Mouse (Mus musculus) spleen, adult 2 months (tissue): Measurements from ENCODE around the gene Ahctf1. TPM values are rescaled to one million over a fixed set of nuclear protein-coding genes. Genes with fewer than 3 reads are reported as not detected.
"Not testable (repeated sequence)": the region's sequence is repeated elsewhere in the genome, so short reads cannot be mapped to it uniquely, and the experiment has no call there.

ENCODE experiments used
- DNase-seq, 2 experiments: peaks; one replicate each; pipeline versions ENCODE4 v3.0.0 to v3.0.0-alpha.2; 2012 to 2021; ENCODE audit warnings: low spot score in 2 of 2, low read depth in 1 of 2
- H3K27ac ChIP-seq: fragments of 200-500 bp; 2 replicates; pipeline ENCODE4 v1.5.1; 2012; ENCODE audit warnings: low read length, inconsistent platforms; ENCODE audit not compliant: insufficient read depth
- H3K27me3 ChIP-seq: fragments of 200-500 bp; 2 replicates; pipeline ENCODE4 v1.6.1; 2012; ENCODE audit warnings: mild to moderate bottlenecking, moderate library complexity, low read length, inconsistent platforms; ENCODE audit not compliant: control insufficient read depth, insufficient read depth
- H3K36me3 ChIP-seq: fragments of 200-500 bp; 2 replicates; pipeline ENCODE4 v1.6.1; 2012; ENCODE audit warnings: mild to moderate bottlenecking, low read length, inconsistent platforms; ENCODE audit not compliant: control insufficient read depth, insufficient read depth
- H3K4me1 ChIP-seq: fragments of 200-500 bp; 2 replicates; pipeline ENCODE4 v1.6.1; 2011; ENCODE audit warnings: inconsistent platforms; ENCODE audit not compliant: control insufficient read depth, insufficient read depth, insufficient read length
- H3K4me3 ChIP-seq: fragments of 200-500 bp; 2 replicates; pipeline ENCODE4 v1.5.1; 2011; ENCODE audit warnings: mild to moderate bottlenecking, inconsistent platforms; ENCODE audit not compliant: insufficient read depth, insufficient read length; ENCODE audit errors: extremely low read depth
- CTCF ChIP-seq: fragments of 200-500 bp; IDR thresholded peaks from 2 replicates; pipeline ENCODE4 v1.5.1; 2011; ENCODE audit warnings: mild to moderate bottlenecking, inconsistent platforms; ENCODE audit not compliant: insufficient read depth, insufficient read length, insufficient replicate concordance; ENCODE audit errors: extremely low read depth
- POLR2A ChIP-seq: fragments of 200-500 bp; IDR thresholded peaks from 2 replicates; pipeline ENCODE4 v1.6.1; 2011; ENCODE audit warnings: low read depth, low read length, inconsistent platforms
- WGBS: fragments of 180-500 bp; shearing (Covaris S2); methylation state at CpG from one replicate; pipeline ENCODE4 v1.1.7; 2018; 5-methylcytosine and 5-hydroxymethylcytosine counted together
- polyA plus RNA-seq: library from polyadenylated mRNA; depleted of rRNA; stranded (reverse); fragments of >200 nt; gene quantifications from 2 replicates; pipeline ENCODE4 v1.2.3, GENCODE M21; 2012; rRNA removed

Ahctf1 gene
- polyA plus RNA-seq, 1 experiment = 6.4 TPM

DNA sequence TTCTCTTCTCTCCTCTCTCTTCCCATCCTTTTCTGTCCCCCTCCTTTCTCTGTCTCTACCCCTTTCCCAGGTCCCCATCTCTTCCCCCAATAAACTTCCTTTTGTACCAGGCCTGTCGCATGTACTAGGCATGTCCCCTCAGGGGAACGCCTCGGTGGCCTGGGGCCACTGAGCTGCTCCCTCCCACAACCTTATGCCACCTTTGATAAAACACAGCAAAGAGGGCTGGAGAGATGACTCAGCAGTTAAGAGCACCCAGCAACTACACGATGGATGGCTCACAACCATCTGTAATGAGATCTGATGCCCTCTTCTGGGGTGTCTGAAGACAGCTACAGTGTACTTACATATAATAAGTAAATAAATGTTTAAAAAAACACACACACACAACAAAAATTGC lies 87.7 kb downstream of the Ahctf1 start:
- no peak overlapping the region for H3K4me3 ChIP-seq
- no peaks in the 10 kb centered on the region for H3K27me3 ChIP-seq
- no peaks in the 10 kb centered on the region for H3K36me3 ChIP-seq
- 66% methylated on average over 4 of the region's 4 CpGs for WGBS
- no peaks in the 10 kb centered on the region for H3K4me1 ChIP-seq
- DNase-seq = no peak
- TF ChIP-seq CTCF (no peak), POLR2A (no peak)
- no peak overlapping the region for H3K27ac ChIP-seq

DNA sequence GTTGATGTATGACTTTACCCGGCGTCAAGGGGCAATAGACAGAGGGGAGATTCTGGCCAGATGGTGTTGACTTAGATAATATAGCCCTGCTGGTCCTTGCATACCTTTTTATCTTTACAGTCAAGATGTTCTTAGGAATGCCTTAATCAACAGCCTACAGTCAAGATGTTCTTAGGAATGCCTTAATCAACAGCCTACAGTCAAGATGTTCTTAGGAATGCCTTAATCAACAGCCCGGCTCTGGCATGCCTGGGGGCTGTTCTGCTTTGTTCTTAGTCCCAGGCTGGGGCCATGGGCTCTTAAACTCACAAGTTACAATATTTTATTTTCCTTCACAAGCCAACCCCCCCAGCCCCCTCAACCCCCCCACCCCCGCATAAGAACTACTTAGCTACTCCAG lies 88.2 kb downstream of the Ahctf1 start:
- 92% methylated on average over 4 of the region's 4 CpGs for WGBS
- not testable (repeated sequence) for H3K4me1 ChIP-seq, H3K27me3 ChIP-seq, H3K4me3 ChIP-seq, H3K27ac ChIP-seq, H3K36me3 ChIP-seq, DNase-seq

GRCm38 (mm10) chr1:179713367-179713766 lies 90.1 kb downstream of the Ahctf1 start:
- DNase-seq = no peak
- H3K4me3 ChIP-seq = no peak overlapping the region
- TF ChIP-seq POLR2A (no peak), CTCF (no peak)
- no peaks in the 10 kb centered on the region for H3K4me1 ChIP-seq
- no peaks in the 10 kb centered on the region for H3K36me3 ChIP-seq
- 87% methylated on average over 3 of the region's 3 CpGs for WGBS
- H3K27me3 ChIP-seq = no peaks in the 10 kb centered on the region
- no peak overlapping the region for H3K27ac ChIP-seq

DNA sequence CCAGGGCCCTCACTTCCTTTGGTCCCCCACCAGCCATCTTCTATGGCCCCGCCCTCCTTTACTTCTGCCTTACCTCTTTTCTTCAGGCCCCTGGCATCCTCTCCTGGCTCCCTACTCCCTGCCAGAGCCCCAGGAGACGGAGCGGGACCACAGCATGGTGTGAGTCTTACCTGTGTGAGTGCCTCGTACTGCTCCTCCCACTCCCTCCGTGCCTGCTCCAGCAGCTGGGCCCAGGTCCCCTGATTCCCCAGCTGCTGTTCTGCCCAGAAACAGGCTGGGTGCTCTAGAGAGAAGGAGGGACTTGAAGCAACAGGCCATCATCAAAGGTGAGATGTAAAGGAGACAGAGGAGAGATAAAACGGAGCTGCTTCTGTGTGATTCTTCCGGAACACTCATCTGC lies 90.8 kb downstream of the Ahctf1 start:
- Histone ChIP-seq H3K27me3 (no peaks in the 10 kb centered on the region), H3K4me1 (no peaks in the 10 kb centered on the region), H3K27ac (no peak overlapping the region), H3K4me3 (no peak overlapping the region), H3K36me3 (no peaks in the 10 kb centered on the region)
- no peak for DNase-seq
- TF ChIP-seq POLR2A = no peak
- TF ChIP-seq CTCF = no peak
- 94% methylated on average over 7 of the region's 7 CpGs for WGBS

DNA sequence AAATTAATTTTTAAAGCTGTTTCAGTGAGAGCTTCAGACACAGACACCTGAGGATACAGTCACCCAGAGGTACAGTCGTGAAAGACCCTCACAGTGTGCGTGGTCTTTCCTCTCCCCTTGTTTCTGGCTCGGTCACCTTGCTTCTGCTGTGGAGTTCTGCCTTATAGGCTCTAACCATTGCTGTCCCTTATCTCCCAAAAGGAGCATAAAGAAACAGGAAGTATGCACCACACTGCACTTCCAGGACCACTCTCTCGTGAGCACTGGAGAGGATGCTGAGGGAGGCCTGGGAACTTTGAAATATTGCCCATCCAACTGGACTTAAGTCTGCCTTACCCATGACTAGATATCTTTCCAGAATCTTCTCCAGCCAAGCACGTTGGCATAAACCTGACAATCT lies 92.7 kb downstream of the Ahctf1 start:
- Histone ChIP-seq H3K27me3 (no peaks in the 10 kb centered on the region), H3K4me3 (no peak overlapping the region), H3K27ac (no peak overlapping the region), H3K4me1 (no peaks in the 10 kb centered on the region), H3K36me3 (no peaks in the 10 kb centered on the region)
- 70% methylated on average over 5 of the region's 5 CpGs for WGBS
- TF ChIP-seq POLR2A (no peak), CTCF (no peak)
- DNase-seq = no peak

DNA sequence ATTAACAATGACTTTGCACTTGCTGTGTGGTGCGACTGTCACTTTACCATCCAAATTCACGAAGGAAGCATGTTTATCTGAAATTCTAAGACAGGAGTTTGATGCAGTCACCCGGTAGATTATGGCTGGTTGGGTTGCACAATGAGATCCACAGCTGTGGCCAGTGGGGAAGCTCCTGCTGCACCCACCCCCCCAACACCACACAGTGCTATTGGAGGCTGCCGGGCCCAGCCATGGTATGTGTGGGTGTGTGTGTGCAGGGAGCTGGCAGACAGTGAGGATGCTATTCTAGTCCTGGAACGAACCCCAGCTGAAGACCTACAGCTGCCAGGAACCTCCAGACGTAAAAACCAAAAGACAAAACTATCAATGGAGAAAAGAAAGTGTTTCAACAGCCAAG lies 94.1 kb downstream of the Ahctf1 start:
- TF ChIP-seq CTCF = no peak
- TF ChIP-seq POLR2A = no peak
- no peaks in the 10 kb centered on the region for H3K36me3 ChIP-seq
- H3K27ac ChIP-seq = no peak overlapping the region
- no peak overlapping the region for H3K4me3 ChIP-seq
- no peak for DNase-seq
- WGBS = 65% methylated on average over 6 of the region's 6 CpGs
- no peaks in the 10 kb centered on the region for H3K4me1 ChIP-seq
- no peaks in the 10 kb centered on the region for H3K27me3 ChIP-seq

DNA sequence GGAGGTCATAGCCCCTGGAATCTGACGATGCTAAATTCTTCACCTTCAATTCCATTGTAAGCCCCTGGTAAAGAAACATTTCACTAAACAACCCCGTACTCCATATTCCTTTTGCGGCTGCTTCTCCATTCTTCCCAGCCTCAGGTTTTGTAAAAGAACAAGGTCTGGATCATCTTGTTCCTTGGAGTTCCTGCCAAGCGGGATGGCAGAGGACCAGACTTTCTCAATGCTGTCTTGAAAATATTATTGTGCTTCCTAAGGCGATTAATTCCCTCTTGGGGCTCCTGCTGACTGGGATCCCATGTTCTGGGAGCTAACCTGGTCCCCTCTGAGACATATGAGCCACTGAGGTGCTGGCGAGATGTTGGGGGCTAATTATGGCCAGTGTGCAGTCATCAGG lies 98.3 kb downstream of the Ahctf1 start:
- 91% methylated on average over 6 of the region's 6 CpGs for WGBS
- TF ChIP-seq CTCF = no peak
- no peaks in the 10 kb centered on the region for H3K27me3 ChIP-seq
- no peaks in the 10 kb centered on the region for H3K36me3 ChIP-seq
- no peak overlapping the region for H3K27ac ChIP-seq
- no peak for DNase-seq
- no peaks in the 10 kb centered on the region for H3K4me1 ChIP-seq
- no peak overlapping the region for H3K4me3 ChIP-seq

GRCm38 (mm10) chr1:179704150-179704549 lies 99.3 kb downstream of the Ahctf1 start:
- 4% methylated on average over 3 of the region's 3 CpGs for WGBS
- Histone ChIP-seq H3K27me3 (no peaks in the 10 kb centered on the region), H3K36me3 (no peaks in the 10 kb centered on the region), H3K4me3 (no peak overlapping the region), H3K4me1 (no peaks in the 10 kb centered on the region), H3K27ac (no peak overlapping the region)
- no peak for DNase-seq
- TF ChIP-seq POLR2A = no peak
- TF ChIP-seq CTCF = no peak

Other genes with a start within 250 kb of the Ahctf1 start
- 1.4 and 1.8 TPM in 2 replicates for gene Sccpdh, start 135.5 kb downstream of the Ahctf1 start, polyA plus RNA-seq
- not detected in 2 replicates for gene Kif28, start 58.4 kb downstream of the Ahctf1 start, polyA plus RNA-seq
- gene Gm10518, start 304 bp downstream of the Ahctf1 start, polyA plus RNA-seq = not detected in 2 replicates
- 2.8 and 3.6 TPM in 2 replicates for gene Cdc42bpa, start 156.8 kb upstream of the Ahctf1 start, polyA plus RNA-seq